Mouse (Mus musculus): ENCODE results near the gene Atp5g3.
"Not testable (repeated sequence)": the region's sequence is repeated elsewhere in the genome, so short reads cannot be mapped to it uniquely, and the experiment has no call there.

The Atp5g3 gene

DNA sequence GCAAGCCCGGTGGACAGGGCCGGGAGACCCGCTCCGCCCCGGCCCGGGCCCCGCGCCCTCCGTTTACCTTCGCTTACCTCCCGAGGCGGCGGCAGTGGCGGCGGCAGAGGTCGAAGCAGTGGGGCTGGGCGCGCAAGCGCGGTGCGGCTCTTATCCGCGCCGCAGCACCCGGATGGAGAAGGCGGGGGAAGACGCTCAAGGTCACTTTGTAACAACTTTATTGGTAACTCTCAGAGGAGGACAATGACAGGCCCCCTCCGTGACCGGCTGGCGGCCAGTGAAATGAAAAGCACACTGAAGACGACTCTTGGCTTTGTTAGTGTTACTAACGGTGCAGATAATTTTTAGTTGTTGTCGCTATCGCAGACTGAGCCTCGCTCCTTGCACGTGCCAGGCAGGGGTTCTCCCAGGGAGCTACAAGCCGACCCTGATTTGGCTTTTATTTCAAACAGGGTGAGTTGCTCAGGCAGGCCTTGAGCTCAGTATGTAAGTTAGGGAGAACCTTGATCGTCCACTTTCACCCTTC, at the start of gene Atp5g3:
TSS of gene Atp5g3 (minus strand) at position 152 of the 526 bp plus-strand sequence.
- peak; percentile 90 to 91 for DNase-seq (ENCODE audit: low spot score in 2 of 2)

DNA sequence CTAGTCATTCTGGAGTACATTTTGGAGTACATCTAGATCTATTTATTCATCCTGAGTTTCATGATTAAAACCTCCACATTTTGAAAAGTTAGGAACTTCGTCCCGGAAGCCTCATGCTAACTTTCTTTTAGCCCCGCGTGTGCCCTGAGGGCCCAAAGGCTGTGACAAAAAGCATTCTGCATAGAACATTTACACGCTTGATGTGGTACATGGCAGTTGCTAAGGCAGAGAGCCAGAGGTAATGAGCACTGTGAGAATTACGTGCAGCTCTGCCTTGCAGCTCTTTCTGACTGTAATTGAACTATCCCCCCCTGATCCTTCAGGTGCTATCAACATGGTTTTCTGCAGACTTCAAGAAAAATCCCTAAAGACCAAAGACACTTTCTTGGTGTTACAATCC, 47.2 kb upstream of the Atp5g3 start:
- no peak for DNase-seq (ENCODE audit: low spot score in 2 of 2)

- DNase-seq (ENCODE audit: low spot score in 2 of 2) = no peak
Observed at GRCm38 (mm10) chr2:73953612-73954011, 42.5 kb upstream of the Atp5g3 start.

- DNase-seq (ENCODE audit: low spot score in 2 of 2) = no peak
Observed at GRCm38 (mm10) chr2:73952597-73953219, 41.6 kb upstream of the Atp5g3 start.

GRCm38 (mm10) chr2:73947360-73947759, 36.2 kb upstream of the Atp5g3 start:
- no peak for DNase-seq (ENCODE audit: low spot score in 2 of 2)

GRCm38 (mm10) chr2:73943735-73944134, 32.6 kb upstream of the Atp5g3 start:
- no peak for DNase-seq (ENCODE audit: low spot score in 2 of 2)

- DNase-seq (ENCODE audit: low spot score in 2 of 2) = no peak
Observed at GRCm38 (mm10) chr2:73942844-73943243, 31.7 kb upstream of the Atp5g3 start.

- no peak for DNase-seq (ENCODE audit: low spot score in 2 of 2)
Observed at GRCm38 (mm10) chr2:73941281-73941680, 30.2 kb upstream of the Atp5g3 start.

GRCm38 (mm10) chr2:73940471-73940870, 29.3 kb upstream of the Atp5g3 start:
- no peak for DNase-seq (ENCODE audit: low spot score in 2 of 2)

- no peak for DNase-seq (ENCODE audit: low spot score in 2 of 2)
Observed at GRCm38 (mm10) chr2:73938896-73939295, 27.8 kb upstream of the Atp5g3 start.

DNA sequence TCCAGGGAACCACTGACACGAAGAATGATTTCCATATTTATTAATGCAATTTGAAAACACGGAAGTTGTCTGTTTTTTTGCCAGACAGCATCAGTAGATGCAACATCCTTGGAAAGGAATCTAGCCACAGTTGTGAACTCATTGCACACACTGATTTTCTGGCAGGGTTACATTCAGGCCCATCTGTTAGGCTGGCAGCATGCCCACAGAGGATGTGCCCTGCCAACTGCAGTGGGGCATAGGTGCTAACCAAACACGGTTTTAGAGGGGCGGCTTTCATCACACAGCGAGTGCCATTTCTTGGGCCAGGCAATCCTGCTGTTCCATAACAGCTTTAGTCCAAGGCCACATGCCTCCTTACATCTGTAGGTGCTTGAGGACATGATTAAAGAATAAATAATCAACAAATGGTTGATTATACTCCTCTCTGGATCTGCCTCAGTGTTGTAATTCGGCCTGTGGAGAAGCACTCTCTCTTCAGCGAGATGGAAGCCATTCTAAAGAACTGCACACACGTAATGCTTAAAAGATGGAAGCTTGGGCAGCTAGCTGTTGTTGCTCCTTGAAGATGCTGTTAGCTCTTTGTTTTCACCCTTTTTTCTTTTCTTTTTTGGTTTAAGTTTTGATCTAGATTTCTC, 21.7 kb upstream of the Atp5g3 start:
- no peak for DNase-seq (ENCODE audit: low spot score in 2 of 2)

DNA sequence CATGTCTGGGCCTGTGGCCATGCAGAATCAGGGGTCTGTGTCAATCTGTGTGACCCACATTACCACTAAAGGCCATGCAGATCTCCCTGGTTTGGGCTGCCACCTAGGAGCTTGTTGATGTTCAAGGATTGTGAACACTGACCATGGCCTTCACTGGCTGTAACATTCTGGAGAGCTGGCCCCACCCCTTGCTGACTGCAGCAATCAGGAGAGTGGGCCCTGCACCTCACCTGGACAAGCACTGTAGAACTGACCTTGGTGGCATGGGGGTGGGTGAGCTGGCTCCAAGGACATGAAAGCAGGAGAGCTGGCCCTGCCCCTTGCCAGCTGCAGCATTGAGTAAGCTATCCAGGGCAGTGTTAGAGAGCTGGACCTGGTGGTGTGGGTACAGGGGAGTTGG, 16.6 kb upstream of the Atp5g3 start:
- no peak for DNase-seq (ENCODE audit: low spot score in 2 of 2)

- no peak for DNase-seq (ENCODE audit: low spot score in 2 of 2)
Observed at GRCm38 (mm10) chr2:73925539-73925938, 14.4 kb upstream of the Atp5g3 start.

DNA sequence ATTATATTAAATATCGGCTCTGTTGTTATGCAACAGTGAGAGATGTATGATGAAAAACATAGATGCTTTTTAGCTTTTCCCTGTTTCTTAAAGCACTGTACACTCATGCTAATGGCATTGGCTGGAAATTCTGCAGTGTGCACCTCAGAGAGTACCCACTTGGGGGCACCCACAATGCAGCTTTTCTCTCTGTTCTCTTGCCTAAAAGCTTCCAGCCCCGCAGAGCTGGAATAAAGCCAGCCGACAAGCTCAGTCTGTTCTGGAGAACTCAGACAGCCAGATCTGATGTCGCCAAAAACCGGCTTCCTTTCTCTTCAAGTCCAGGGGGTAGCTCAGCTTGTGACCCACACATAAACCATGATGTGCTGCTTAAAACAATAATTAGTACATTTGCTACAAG, 14.0 kb upstream of the Atp5g3 start:
- DNase-seq (ENCODE audit: low spot score in 2 of 2) = peak; percentile 8 to 44

- peak in 1 of 2 experiments; percentile 22 for DNase-seq (ENCODE audit: low spot score in 2 of 2)
Observed at GRCm38 (mm10) chr2:73919642-73920041, 8.5 kb upstream of the Atp5g3 start.

- no peak for DNase-seq (ENCODE audit: low spot score in 2 of 2)
Observed at GRCm38 (mm10) chr2:73912264-73912663, 1.1 kb upstream of the Atp5g3 start.

DNA sequence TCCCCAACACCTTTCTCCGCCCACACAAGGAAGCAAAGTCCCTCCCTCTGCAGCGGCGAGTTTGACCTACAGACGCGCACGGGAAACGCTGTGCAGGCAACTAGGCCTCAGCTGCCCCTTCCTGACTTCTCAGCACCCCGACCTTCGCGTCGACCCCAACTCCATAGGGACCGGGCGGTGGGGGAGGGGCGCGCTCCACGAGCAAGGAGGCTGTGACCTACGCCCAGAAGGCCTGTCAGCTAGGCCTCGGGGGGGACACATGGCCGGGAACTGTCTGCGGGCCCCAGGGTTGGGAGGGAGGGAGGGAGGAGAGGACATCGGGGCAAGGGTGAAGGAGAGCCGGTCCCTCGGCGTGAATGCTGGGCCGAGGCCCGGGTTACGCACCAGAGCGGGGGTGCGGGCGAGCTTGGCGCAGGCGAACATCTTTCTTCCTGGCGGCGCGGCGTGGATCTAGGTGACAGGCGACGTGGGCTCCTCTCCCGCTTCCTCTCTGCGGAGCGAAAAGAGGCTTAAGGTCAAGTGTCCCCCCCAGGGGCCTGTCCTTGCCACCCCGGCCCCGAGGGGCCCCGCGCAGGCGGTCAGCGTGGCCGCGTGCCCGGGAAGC, 453 bp downstream of the Atp5g3 start:
- peak; percentile 19 to 54 for DNase-seq (ENCODE audit: low spot score in 2 of 2)

GRCm38 (mm10) chr2:73909116-73909515, 2.0 kb downstream of the Atp5g3 start:
- DNase-seq (ENCODE audit: low spot score in 2 of 2) = no peak

GRCm38 (mm10) chr2:73904679-73905078, 6.4 kb downstream of the Atp5g3 start:
- not testable (repeated sequence) for DNase-seq (ENCODE audit: low spot score in 2 of 2)

DNA sequence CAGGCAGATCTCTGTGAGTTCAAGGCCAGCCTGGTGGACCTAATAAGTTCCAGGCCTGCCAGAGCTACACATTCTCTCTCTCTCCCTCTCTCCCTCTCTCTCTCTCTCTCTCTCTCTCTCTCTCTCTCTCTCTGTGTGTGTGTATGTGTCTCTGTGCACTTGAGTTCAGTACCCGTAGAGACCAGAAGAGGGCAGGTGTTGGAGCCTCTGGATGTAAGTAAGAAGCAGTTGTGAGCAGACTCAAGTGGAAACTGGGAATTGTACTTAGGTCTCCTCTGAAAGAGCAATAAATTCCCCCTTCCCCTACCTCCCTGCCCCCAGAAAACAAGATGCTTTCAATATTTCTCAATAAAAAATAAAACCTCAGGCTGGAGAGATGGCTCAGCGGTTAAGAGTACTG, 7.6 kb downstream of the Atp5g3 start:
- no peak for DNase-seq (ENCODE audit: low spot score in 2 of 2)

- DNase-seq (ENCODE audit: low spot score in 2 of 2) = not testable (repeated sequence)
Observed at GRCm38 (mm10) chr2:73902328-73902727, 8.8 kb downstream of the Atp5g3 start.

GRCm38 (mm10) chr2:73901169-73901568, 10.0 kb downstream of the Atp5g3 start:
- DNase-seq (ENCODE audit: low spot score in 2 of 2) = no peak

DNA sequence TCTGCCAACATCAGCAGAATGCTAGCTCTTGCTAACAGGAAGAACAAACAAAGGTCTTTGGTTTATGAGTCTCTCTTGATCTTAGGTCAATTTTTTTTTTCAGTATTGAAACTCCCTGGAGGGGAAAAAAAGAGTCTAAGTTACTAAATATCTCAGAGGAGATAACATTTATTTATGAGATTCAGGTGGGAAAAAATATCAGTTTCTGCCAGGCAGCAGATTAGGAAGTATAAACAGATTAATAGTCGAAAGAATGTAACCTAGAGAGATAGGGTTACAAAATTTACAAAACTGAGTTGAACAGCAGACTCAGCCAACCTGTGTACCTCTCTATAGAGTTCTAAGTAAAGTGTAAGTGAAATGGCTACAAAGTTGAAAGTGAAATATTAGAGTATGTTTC, 10.8 kb downstream of the Atp5g3 start:
- no peak for DNase-seq (ENCODE audit: low spot score in 2 of 2)
